Mouse (Mus musculus): ENCODE results near the gene 2310061I04Rik. TPM values are rescaled to one million over a fixed set of nuclear protein-coding genes. Genes with fewer than 3 reads are reported as not detected.

2310061I04Rik gene
- total RNA-seq, 2 experiments from 2014 or later, result 59.6 to 63.8 TPM

DNA sequence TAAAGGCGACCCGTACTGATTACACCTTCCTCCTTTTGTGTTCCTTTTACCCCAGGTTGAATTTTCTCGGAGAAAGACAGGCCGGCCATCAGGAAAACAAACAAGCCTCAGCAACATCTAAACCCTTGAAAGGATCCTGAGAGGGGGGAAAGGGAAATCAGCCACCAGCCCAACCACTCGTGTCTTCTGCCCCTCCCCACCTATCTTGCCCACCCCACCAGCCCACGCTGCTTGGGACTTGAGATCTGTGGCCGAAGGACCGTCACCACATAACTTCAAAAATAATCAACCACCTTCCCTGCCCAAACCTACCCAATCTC is 19.9 kb upstream of the 2310061I04Rik start:
- intact Hi-C loops (cut with DNase I), result no loop called here

DNA sequence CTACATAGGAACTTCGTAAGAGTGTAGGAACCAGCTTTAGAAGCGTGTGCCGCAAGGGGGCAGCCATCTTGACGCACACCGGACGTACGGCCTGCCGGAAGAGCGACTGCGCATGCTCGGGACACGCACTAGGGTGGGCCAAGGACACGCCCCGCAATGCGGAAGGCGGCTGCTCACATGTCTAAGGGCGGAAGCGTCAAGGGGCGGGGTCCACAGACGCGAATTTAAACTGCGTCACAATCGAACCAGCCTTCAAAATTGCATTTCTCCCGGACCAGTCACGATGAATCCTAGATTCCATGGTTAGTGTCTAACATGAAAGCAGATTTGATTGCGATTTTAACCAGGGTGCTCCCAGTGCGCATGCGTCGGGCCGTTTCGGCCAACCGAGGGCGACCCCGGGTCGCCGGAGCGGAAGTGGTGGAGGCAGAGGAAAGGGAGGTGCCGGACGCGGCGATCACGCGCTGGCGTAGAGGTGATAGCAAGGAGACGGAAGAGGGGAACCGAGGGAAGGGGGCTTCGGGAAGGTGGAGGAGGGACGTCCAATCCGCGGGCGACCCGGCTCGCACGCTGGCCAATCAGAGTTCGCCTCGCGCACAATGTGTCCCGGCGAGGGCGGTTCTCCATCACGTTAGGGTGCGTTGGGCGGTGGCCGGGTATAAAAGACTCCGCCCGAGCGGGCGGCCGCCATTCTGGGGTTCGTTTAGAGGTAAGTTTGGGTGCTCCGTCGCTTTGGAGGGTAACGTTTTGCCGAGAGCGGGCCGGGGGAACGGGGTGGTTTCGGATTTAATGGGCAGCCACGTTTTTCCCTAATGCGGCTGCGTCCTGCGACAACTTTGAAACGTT is 19.3 kb upstream of the 2310061I04Rik start, which contains the start of the genes Mrps18b and Ppp1r10:
Gene Mrps18b (minus strand): TSS at position 93 of the 846 bp plus-strand sequence.
Gene Ppp1r10 (plus strand): TSS at position 138 of the 846 bp plus-strand sequence.
- peak; percentile 97 to 98 for DNase-seq
- intact Hi-C loops (cut with DNase I), result no loop called here

More for the DNA sequence above, 19.9 kb upstream of the 2310061I04Rik start:
- no peak for DNase-seq

DNA sequence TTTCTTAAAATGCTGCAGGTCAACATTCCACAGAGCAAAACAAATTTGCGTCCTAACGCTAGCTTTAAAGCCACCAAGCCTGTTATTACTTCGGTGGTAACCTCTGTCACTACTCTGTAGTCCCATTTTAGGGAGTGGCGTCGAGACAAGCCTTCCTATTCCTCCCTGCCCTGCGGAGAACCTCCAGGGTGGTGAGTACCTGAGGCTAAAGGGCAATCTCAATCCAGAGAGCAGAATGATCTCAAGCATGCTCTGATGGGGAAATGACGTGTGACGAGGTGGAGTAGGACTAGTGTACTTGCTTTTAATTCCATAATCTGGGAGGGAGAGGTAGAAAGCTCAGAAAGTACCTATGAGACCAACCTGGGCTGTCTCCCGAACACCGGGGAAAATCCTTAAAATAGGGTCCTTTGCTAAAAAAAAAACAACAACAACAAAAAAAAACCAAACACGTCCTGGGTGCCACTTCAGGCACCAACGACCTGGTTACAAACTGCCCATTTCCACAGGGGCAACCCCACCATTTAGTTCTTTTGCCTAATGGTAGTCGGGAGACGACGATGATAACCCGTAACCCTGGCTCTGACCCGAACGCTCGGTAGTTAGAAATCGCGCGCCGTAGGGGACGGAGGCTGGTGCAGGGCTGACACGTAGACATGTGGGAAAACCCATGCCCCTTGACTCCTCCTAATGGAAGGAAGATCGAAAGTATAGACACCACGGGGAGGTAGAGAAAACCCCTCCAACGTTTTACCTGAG is 18.5 kb upstream of the 2310061I04Rik start:
- intact Hi-C loops (cut with DNase I), result no loop called here
- DNase-seq, result no peak

DNA sequence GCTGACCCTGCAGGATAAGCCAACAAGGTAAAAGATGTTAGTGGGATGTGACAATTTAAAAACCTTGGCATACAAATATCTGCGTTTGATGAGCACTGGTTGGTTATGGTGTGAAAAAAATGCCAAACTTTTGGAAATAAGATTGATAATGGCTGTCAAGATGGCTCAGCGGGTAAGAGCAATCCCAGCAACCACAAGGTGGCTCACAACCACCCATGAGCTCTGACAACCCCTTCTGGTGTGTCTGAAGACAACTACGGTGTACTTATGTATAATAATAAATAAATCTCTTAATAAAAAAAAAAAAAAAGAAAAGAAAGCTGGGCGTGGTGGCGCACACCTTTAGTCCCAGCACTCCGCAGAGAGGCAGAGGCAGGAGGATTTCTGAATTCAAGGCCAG is 17.7 kb upstream of the 2310061I04Rik start:
- intact Hi-C loops (cut with DNase I), result no loop called here
- no peak for DNase-seq

DNA sequence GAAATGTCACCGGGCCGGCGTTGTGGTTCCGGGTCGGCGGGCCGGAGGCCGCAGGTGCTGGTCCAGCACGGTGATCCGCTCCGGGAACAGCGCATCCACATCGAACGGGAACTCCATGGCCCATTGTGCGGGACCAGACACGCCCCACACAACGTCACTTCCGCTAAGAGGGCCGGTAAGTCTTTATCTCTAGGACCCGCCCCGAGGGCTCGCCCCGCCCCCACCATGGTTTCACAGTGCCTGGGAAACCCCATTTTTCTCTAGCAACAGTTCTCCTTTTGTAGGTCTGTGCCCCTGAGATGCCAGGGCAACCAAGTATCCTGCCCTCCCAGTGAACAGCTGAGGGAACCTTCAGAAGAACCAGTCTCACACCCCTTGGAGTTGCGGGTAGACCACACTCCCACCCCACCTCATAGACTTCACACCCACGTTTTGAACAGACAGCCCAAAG is 12.7 kb upstream of the 2310061I04Rik start, which contains the start of gene Atat1:
Gene Atat1 (minus strand): TSS at position 157 of the 451 bp plus-strand sequence.
- DNase-seq, result peak; percentile 91 to 92
- intact Hi-C loops (cut with DNase I), result no loop called here

DNA sequence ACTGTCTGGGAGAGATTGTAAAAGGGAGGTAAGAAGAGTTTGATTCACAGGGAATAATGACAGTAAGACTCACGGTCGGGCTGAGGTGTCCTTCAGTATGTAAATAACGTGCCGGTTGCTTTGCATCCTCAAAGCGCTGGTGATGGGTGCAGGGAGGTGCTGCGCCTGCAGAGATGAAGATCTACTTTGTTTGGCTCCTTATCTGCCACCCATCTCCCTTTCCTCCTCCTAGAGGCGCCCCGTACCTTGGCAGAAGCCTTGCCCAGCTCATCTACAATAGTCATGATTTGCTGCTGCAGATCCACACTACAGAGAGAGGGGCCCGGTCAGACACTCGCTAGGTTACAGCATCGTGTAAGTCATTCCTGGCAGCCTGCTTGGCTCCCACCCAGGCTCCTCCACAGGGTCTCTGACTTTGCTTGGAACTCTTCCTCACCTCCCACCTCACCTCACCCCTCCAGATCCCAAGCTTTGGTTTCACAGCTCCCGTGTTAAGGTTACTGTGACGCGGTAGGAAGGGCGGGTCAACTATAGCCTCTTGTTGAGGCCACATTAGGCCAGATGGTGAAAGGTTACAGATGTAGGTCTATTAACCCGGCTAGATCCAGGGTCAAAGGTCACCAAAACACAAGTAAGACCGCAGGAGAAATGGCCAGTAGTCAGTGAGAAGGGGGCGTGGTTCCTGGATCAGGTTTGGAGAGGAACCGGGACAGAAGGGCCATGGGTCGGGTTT is 12.1 kb upstream of the 2310061I04Rik start:
- intact Hi-C loops (cut with DNase I), result no loop called here
- DNase-seq, result no peak

DNA sequence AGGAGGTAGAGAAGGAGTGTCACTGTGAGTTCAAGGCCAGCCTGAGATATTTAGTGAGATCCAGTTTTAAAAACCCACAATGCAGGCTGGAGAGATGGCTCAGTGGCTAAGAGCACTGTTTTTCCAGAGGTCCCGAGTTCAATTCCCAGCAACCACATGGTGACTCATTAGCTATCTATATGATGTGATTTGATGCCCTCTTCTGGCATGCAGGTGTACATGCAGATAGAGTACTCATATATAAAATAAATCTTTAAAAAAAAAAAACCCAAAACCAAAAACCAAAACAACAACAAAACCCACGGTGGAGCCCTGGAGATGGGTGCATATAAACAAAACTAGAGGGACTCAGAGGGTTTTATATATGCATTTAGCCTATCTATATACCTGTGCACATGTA is 10.4 kb upstream of the 2310061I04Rik start:
- intact Hi-C loops (cut with DNase I), result no loop called here
- DNase-seq, result no peak

DNA sequence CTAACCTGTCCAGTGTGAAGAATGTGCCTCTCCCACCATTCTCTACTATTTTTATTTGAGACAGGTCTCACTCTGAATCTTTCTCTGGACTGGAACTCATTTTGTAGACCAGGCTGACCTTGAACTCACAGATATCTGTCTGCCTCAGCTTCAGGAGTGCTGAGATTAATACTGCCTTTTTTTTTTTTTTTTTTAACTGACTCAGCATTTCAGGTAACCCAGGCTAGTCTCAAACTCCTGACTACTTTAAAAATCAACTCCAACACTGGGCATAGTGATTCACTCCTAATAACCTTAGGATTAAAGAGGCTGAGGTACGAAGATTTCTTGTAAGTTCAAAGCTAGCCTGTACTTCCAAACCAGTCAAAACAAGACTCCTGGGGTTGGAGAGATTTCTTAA is 8.4 kb upstream of the 2310061I04Rik start:
- intact Hi-C loops (cut with DNase I), result no loop called here

DNA sequence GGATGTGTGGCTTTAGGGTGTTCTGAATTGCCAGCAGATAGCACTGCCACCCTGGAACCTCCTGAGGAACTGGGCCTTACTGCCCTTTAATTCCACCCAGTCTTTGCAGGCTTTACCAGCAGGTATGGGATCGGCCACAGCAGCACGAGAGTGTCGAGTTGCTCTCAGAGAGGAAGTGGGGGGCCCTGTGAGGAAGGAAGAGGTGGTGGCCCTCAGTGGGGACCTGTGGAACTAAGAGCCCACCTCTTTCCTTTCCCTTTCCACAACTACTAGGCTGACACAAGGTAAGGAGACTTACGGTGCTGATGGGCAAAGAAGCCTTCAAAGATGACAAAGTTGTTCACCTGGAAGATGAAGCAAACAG is 6.7 kb upstream of the 2310061I04Rik start:
- intact Hi-C loops (cut with DNase I), result no loop called here
- DNase-seq, result no peak

More for the DNA sequence above, 8.4 kb upstream of the 2310061I04Rik start:
- no peak for DNase-seq

DNA sequence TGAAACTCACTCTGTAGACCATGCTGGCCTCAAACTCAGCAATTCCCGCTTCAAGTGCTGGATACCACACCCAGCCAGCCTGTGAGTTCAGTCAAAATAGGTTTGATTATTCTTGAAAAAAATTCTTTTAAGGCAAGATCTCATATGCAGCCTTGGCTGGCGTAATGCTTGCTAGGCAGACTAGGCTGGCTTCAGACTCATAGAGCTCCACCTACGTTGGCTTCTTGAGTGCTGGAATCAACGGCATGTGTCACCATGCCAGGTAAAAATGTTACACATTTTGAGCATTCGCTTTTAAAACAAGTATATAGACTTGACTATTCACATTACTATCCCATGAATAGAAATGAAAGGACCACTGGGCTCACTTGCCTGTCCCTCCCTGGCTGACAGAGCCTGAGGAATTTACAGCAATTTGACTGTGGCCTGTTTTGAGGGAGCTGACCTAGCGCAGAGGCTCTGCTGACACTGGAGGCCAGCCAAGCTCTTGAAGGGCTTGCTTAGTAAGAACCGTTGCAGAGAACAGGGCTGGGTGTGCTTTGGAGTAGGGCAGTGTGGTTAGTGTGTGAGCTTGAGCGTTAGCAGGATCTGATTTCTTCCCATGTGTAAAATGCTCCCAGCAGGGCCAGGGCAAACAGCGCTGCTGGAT is 6.2 kb upstream of the 2310061I04Rik start:
- DNase-seq, result no peak
- intact Hi-C loops (cut with DNase I), result no loop called here

DNA sequence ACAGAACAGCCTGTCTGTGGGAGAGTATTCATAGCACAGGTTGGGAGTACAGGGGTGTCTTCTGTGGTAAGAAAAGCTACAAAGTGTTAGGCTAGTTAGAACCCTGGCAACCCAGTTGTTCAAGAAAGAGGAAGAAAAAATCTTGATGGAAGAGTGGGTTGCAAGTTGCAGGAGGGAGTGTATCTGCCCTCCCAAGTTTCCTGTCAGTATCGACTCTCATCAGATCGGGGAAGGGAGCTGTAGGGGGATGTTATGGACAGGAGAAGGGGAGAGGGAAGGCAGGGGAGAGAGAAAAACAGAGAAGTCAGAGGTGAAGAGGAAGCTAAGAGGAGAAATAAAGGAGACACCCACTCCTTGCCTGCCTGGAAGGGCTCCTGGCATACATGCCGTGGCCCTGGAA is 3.4 kb upstream of the 2310061I04Rik start:
- intact Hi-C loops (cut with DNase I), result no loop called here
- DNase-seq, result no peak

DNA sequence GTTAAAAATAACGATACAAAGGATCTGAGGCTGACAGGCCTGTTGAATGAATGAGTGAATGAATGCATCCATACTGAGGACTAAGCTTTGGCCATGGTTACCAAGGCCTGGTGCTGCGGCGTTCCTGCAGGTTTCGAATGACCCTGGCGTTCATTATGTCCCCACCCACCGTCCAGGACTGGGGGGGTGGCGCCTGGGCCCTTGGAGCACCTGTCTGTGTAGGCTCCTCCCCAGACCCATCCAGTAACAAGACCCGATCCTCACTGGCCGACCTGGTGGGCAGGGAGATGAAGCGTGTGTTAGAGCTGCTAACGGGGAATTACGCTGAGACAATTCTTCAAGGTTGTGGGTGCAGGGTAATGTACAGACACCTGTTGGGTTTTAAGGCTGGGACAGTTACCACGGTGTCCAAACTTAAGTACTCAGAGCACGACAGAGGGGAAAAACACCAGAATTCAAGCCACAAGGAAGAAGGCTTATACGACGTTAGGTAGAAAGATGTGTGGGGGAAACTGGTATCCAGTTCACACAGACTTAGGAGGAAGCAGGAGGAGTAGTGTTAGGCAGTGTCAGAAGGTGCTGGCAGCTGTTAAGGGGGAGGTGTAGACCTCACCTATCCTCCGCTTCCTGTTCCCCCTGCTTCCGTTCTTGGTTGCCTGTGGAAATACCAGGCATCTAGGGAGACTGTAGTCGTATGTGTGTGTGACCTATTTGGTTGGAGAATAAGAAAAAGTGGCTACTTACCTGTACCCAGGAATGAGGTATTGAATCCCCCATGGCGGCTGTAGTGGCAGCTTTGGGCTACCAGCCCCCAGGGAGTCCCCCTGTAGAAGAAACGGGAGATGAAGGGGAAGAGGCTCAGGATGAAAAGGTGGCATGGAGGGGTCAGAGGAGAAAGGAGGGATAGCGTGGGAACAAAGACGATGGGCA is 678 bp upstream of the 2310061I04Rik start:
- no peak for DNase-seq
- intact Hi-C loops (cut with DNase I), result no loop called here

DNA sequence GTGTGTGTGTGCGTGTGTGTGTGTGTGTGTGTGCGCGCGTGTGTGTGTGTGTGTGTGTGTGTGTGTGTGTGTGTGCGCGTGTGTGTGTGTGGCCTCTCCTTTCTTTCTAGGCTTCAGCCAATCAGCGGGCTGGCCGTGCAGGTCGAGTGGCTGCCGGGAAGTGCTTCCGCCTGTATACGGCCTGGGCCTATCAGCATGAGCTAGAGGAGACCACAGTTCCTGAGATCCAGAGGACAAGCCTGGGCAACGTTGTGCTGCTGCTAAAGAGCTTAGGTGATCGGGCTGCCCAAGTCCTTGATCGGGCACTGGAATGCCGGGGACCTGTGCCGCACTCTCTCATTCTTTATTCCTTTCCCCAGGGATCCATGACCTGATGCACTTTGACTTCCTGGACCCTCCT is 9.5 kb downstream of the 2310061I04Rik start:
- DNase-seq, result no peak
- intact Hi-C loops (cut with DNase I), result no loop called here

DNA sequence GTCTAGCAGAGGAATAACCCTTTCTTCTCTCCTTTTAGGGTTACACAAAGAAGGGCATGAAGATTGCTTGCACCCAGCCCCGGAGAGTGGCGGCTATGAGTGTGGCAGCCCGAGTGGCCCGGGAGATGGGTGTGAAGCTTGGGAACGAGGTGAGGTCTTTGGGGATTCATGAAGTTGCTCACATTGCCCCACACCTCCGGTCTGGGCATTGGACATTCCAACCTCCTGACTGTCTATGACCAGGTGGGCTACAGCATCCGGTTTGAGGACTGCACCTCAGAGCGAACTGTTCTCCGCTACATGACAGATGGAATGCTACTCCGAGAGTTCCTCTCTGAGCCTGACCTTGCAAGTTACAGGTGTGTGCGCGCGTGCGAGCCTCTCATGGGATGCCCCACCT is 13.5 kb downstream of the 2310061I04Rik start:
- no peak for DNase-seq
- intact Hi-C loops (cut with DNase I), result no loop called here

DNA sequence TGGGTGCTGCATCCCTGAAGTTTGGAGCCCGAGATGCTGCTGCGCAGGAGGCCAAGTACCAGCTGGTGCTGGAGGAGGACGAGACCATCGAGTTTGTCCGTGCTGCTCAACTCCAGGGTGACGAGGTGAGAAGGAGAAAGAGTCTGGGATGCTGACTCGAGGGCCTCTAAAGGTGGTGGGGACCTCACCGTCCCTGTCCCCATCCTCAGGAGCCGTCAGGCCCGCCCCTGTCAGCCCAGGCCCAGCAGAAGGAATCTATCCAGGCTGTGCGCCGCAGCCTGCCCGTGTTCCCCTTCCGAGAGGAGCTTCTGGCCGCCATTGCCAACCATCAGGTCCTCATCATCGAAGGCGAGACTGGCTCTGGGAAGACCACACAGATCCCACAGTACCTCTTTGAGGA is 14.3 kb downstream of the 2310061I04Rik start:
- DNase-seq, result no peak
- intact Hi-C loops (cut with DNase I), result no loop called here

DNA sequence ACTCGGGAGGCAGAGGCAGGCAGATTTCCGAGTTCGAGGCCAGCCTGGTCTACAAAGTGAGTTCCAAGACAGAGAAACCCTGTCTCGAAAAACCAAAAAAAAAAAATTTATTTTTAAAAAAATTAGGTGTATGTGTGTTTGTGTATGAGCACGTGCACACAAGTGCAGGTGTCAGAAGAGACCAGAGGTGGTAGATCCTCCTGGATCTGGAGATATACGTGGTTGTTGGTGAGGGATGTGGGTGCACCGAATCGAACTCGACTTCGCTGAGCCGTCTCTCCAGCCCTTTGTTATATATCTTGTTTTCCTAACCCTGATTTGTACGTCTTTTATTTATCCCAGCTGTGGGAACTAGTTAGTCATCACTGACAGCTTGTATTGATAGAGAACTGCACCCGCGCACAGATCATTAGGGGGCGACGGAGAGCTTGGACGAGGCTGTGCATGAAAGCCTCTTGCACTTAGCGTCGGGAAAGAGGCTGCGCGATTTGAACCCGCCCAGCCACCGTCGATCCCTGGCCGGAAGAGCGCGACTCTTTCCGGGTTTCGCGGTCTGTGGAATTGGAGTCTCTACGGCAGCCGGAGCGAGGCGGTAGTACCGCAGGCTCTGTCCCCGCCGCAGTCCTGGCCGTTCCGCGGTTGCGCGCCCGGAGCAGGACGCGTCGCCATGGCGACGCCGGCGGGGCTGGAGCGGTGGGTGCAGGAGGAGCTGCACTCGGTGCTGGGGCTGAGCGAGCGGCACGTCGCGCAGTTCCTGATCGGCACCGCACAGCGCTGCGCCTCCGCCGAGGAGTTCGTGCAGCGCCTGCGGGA is 17.8 kb downstream of the 2310061I04Rik start, which contains the start of gene Dhx16:
Gene Dhx16 (plus strand): TSS at position 575 of the 813 bp plus-strand sequence.
- peak; percentile 89 to 94 for DNase-seq
- intact Hi-C loops (cut with DNase I), result no loop called here

DNA sequence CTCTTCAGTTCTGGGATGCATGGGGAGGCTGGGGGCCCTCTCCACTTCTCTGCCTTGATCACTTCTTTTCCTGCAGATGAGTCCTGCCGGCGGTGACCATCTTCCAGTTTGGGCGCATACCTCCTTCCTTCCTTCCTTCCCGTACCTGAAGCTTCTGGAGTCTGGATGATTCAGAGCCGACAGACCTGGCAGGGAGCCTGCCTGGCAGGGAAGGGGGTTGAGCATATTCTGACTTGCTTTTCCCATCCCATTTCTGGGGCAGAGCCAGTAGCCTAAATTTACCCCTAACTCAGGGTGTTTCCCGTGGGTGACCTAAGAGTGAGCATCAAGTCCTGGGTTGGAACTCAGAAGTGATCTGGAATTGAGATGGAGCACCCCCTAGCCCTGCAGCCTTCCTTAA is 22.5 kb downstream of the 2310061I04Rik start:
- DNase-seq, result no peak
- intact Hi-C loops (cut with DNase I), result loop anchor here (2.0 kb wide), 1 partner anchor 138 kb away; no protein-coding TSS in a partner anchor
